Mouse (Mus musculus) embryonic stem cell, embryonic (primary cell): ENCODE results near the gene Cd163.
"Not testable (repeated sequence)": the region's sequence is repeated elsewhere in the genome, so short reads cannot be mapped to it uniquely, and the experiment has no call there.

ENCODE experiments used
- CTCF ChIA-PET, 4 experiments: fragments of 300-600 bp in 2 of 4; fragments of 350-600 bp in 2 of 4; sonication (Branson Sonifier 250); formaldehyde crosslinking; loops; one replicate each; lab custom pipeline; 2022; ENCODE audit warnings: inconsistent platforms in 2 of 4; lab: Charles Lee
- POLR2A ChIA-PET, 4 experiments: fragments of 300-600 bp in 2 of 4; fragments of 350-600 bp in 2 of 4; sonication (Branson Sonifier 250); formaldehyde crosslinking; loops; one replicate each; lab custom pipeline; 2022; ENCODE audit warnings: antibody characterized with exemption in 4 of 4, inconsistent platforms in 1 of 4; lab: Charles Lee

The Cd163 gene

GRCm38 (mm10) chr6:124304356-124304755, at the start of gene Cd163:
Gene Cd163, plus strand, starts transcription at chr6:124304656.
- CTCF ChIA-PET: interaction anchor here in 1 of 4 experiments (0.6 kb wide), 1 partner anchor 36 kb away, joined by 3 read pairs; no protein-coding TSS in a partner anchor

DNA sequence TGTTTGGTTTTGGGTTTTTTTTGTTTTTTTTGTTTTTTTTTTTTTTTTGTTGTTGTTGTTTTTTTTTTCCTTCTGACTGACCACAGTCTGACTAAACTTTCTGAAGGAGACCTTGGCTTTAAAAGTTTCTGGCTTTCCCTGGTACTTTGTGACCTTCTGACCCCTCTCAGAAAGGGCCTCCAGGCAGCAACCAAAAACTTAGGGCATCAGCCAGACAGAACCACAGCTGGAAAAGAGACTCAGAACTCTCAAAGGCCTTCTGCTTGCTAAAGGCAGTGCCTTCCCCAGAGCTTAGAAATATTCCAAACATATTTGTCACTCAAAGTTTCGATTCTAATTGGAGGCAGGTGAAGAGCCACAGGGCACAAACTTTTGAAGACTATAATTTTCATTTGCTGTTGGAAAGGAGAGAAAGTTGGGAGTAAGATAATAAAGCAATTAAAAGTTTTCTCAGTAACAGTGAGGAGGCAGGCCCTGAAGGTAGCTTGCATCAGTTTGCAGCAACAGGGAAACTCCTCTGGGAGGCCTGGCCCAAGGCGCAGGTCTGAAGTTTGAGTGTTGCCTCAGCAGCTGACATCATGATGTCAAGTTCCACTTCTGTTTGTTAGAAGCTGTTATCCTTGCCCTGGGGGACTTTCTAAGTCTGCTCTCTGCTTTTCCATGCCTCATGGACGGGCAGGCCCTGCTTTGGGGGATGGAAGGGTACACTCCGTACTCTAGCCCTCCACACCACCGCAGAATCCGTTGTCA, 48.6 kb upstream of the Cd163 start:
- POLR2A ChIA-PET: no interaction called here

More at GRCm38 (mm10) chr6:124304356-124304755, at the start of gene Cd163:
- POLR2A ChIA-PET: no interaction called here

GRCm38 (mm10) chr6:124260198-124260931, 44.1 kb upstream of the Cd163 start:
- POLR2A ChIA-PET: interaction anchor here in 1 of 4 experiments (0.6 to 0.7 kb wide), 2 partner anchors 11 to 999 kb away, joined by 3 to 5 read pairs; no protein-coding TSS in a partner anchor
- CTCF ChIA-PET: interaction anchor here in 2 of 4 experiments (0.6 to 1.5 kb wide), 6 partner anchors 67 to 1369 kb away, joined by 3 to 4 read pairs (median 4); no protein-coding TSS in a partner anchor

More for the DNA sequence above, 48.6 kb upstream of the Cd163 start:
- CTCF ChIA-PET: no interaction called here

DNA sequence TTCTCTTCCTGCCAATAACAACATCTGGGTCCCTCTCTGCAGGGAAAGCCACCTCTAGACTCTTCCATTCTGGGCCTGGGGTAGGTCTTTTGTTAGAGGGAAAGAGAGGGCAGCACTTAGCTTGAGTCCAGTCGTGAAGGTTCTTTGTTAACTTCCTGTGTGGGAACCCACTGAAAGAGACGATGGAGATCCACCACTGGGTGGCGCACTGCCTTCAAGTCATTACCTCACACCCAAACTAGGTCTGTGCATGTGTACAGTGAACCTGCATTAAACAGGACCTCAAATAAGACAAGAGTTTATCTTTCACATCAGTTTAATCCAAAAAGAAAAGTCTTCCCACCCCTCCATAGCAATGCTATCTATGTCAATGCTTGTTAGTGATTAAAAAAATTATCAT, 41.8 kb upstream of the Cd163 start:
- ChIA-PET POLR2A (no interaction called here), CTCF (interaction anchor here in 2 of 4 experiments (0.6 to 1.3 kb wide), 5 partner anchors 18 to 218 kb away, joined by 3 read pairs; no protein-coding TSS in a partner anchor)

DNA sequence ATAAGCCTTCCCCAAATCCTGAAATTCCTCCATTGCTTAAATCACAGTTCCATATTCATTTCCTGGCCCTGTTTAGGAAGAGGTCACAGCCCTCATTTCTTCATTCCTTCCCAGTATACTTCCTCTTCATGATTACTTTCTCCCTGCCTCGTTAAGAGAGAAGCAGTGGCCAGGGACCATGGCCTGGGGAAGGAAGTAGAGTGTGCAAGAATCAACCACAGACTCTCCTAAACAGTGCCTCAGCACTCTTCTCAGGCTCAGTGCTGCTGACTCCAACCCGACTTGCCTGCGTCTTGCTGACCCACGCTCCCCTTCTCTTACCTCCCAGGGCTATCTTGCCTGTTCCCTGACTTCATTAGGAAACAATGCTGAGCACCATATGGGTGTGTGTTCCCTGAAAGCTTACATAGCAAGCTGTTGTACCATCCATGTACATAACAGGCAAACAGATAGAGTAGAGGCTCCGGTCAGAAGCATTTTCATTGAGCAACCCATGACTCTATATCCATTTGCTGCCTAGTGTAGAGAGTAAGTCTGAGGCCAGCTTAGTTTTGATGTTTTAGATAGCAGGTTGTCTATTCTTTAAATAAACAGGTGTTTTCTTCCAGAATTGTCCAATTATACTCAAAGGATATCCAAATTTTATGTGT, 31.1 kb upstream of the Cd163 start:
- POLR2A ChIA-PET: no interaction called here
- CTCF ChIA-PET: no interaction called here

DNA sequence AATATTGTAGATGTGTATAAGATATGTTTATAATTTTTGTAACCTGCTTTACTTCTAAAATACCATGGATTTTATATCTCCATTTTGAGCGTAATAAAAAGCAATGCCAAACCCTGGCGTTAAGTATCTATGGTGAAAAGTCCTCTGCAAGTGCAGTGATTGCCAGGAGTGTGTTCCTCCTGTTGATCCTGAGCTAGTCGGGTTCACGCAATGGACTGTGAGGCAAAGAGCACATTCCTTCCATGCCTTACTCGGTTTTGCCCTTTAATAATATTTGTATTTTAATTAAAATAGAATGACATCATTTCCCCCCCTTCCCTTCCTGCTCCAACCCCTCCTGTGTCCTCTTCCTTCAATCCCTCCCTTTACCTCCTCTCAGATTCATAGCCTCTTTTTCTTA, 26.8 kb upstream of the Cd163 start:
- ChIA-PET POLR2A (no interaction called here), CTCF (no interaction called here)

GRCm38 (mm10) chr6:124278291-124278690, 26.2 kb upstream of the Cd163 start:
- ChIA-PET POLR2A (no interaction called here), CTCF (no interaction called here)

DNA sequence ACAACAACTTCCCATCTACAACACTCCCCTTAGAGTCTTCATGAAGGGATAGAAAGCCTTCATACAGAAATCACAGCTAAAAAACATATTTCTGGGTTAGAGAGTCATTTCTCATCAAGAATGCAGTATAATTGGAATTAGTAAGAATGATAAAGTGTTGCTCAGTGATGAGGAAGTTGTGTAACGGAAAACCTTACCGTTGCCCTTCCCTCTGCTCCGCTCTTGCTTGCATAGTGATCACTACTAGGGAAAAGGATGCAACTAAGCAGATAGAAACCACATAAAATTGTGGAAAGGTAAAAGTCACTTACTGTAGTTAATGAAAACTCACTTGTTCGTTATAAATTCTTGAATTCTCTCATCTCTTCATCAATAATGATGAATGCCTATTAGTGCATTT, 21.7 kb upstream of the Cd163 start:
- CTCF ChIA-PET: no interaction called here
- POLR2A ChIA-PET: no interaction called here

- CTCF ChIA-PET, POLR2A ChIA-PET: not testable (repeated sequence)
Measured at GRCm38 (mm10) chr6:124297378-124297777, 7.1 kb upstream of the Cd163 start.

GRCm38 (mm10) chr6:124301447-124302192, 2.8 kb upstream of the Cd163 start:
- CTCF ChIA-PET: no interaction called here
- POLR2A ChIA-PET: no interaction called here

DNA sequence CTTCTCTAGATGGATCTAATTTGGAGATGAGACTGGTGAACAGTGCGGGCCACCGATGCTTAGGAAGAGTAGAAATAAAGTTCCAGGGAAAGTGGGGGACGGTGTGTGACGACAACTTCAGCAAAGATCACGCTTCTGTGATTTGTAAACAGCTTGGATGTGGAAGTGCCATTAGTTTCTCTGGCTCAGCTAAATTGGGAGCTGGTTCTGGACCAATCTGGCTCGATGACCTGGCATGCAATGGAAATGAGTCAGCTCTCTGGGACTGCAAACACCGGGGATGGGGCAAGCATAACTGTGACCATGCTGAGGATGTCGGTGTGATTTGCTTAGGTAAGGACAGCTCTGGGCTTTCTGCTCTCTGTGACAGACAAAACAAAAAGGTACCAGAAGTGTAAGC, 4.5 kb downstream of the Cd163 start:
- CTCF ChIA-PET: no interaction called here
- POLR2A ChIA-PET: no interaction called here

- CTCF ChIA-PET: no interaction called here
- POLR2A ChIA-PET: no interaction called here
Measured at GRCm38 (mm10) chr6:124312292-124312691, 7.8 kb downstream of the Cd163 start.

GRCm38 (mm10) chr6:124320371-124320770, 15.9 kb downstream of the Cd163 start:
- CTCF ChIA-PET: no interaction called here
- POLR2A ChIA-PET: interaction anchor here in 1 of 4 experiments (0.6 kb wide), 1 partner anchor 20 kb away, joined by 6 read pairs; no protein-coding TSS in a partner anchor

DNA sequence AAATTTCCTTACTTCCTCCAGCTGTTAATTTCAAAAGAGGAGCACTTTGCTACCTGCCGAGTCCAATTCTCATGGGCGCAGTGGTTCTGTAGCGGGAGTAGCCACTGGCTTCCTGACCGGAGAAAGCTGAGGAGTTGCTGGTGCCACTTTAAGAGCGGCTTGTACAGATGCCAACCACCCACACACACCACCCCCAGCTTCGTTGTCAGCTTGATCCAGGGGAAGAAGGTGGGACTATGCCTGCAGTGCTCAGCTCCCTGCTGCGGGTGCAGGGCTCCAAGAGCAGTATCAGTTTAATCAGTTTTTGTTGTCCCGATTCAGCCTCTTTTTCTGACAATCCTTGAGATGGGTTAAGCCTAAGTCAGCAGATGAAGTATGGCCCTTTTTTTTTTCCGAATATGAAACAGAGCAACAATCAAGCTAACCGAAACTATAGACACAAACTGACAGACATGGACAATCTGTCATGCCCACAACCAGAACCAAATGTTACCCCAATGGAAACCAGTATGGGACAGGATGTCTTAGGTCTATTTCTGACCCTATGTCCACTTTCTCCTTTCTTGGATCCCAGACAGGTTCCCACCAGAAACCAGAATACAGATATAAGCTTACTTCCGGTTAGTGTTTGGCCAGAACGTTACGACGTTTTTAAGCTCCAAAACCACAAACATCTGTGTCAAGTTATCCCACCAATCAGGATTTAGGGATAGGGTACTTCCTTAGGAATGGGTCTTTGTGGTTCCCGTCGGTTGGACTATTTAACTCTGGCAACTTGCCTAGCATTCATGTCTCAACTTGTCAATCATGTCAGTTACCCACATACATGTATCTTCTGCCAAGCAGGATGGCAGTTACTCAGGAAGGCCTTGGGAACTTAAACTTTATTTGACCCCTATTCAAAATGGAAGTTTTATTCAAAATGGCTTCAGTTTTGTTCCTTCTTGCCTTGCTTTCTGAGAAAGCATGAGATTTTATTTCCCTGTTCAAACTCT, 17.3 kb downstream of the Cd163 start:
- POLR2A ChIA-PET: no interaction called here
- CTCF ChIA-PET: no interaction called here

DNA sequence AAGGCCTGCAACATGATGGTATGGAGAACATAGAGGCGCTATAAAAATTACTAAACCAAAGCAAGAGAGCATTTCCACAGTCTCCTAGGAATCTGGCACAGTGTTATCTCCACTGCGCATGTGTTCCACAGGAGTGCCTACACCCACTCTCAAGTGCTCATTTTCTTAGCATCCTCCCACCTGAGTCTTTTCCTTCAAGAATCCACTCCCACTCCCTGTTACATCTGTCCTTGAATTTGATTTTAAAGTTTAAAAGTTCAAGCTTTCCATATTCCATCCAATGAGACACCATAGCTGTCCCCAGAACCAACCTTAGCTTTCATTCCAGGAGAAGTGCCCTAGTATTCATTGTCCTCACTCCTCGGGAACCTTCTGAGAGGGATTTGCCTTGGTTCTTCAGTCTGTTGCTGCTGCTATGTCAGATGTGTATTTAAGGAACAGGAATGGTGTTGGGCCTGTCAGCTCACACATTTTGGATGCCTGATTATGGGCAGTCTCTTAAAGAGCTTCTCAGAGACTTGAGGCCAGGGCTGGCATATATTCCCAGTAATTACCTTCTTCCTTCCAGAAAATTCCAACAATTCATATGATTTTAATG, 24.0 kb downstream of the Cd163 start:
- POLR2A ChIA-PET: no interaction called here

DNA sequence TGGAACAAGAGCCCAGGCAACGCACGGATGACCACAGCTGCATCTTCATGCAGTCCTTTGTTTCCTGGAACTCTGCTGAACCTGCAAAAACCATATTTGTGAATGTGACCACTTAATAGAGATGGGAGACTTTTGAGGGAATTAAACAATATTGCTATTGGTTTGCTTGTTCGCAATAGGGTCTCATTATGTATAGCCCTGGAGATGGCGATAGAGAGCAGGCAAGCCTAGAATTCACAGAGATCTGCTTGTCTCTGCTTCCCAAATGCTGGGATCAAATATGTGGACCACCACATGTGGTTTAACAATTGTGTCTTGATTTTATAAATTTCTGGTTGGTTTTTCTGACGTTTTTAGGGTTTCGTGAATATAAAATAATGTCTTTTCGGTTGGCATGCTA, 25.2 kb downstream of the Cd163 start:
- ChIA-PET POLR2A (no interaction called here), CTCF (no interaction called here)

More for the DNA sequence above, 24.0 kb downstream of the Cd163 start:
- CTCF ChIA-PET: no interaction called here

DNA sequence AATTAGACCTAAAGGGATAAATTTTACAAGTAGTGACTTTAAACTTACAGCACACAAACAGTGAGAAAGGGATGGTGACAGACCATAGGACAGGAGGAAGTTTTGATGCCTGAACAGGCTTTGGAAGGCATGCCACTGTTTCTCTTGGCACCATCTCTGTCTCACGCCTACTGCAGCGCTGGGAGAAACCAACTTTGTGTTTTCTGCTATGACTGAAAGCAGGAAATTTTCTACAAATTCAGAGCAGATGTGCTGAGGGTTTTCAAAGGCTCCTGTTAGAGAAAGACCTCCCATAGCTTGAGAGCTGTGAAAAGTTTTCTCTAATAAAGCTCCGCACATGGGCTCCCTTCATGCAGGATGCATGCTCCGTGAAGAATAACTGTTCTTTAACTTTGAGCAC, 40.6 kb downstream of the Cd163 start:
- CTCF ChIA-PET: interaction anchor here in 1 of 4 experiments (0.9 kb wide), 1 partner anchor 128 kb away, joined by 3 read pairs; no protein-coding TSS in a partner anchor
- POLR2A ChIA-PET: interaction anchor here in 1 of 4 experiments (0.5 kb wide), 1 partner anchor 1015 kb away, joined by 3 read pairs; no protein-coding TSS in a partner anchor
